Mouse (Mus musculus): ENCODE data around the gene Gm10318. TPM values are rescaled to one million over a fixed set of nuclear protein-coding genes. Genes with fewer than 3 reads are reported as not detected.

Gene Gm10318
- total RNA-seq, 2 experiments from 2014 or later: not detected

- no peak for DNase-seq (ENCODE audit: low spot score in 2 of 2)
- Histone ChIP-seq H3K27ac (no peak overlapping the region), H3K4me3 (no peak overlapping the region)
- TF ChIP-seq CTCF (conservative IDR thresholded peaks at IDR 0.05): no peak
These were observed 11.6 kb downstream of the Gm10318 start for GRCm38 (mm10) chr10:77864067-77864761.

GRCm38 (mm10) chr10:77864762-77865143 lies 12.1 kb downstream of the Gm10318 start:
- DNase-seq (ENCODE audit: low spot score in 2 of 2): no peak
- no peak for TF ChIP-seq CTCF (conservative IDR thresholded peaks at IDR 0.05)
- no peak overlapping the region for H3K27ac ChIP-seq
- no peak overlapping the region for H3K4me3 ChIP-seq

GRCm38 (mm10) chr10:77867546-77867945 lies 14.9 kb downstream of the Gm10318 start:
- no peak for DNase-seq (ENCODE audit: low spot score in 2 of 2)
- Histone ChIP-seq H3K27ac (no peak overlapping the region), H3K4me3 (no peak overlapping the region)
- TF ChIP-seq CTCF (conservative IDR thresholded peaks at IDR 0.05): no peak

GRCm38 (mm10) chr10:77869651-77870050 lies 17.0 kb downstream of the Gm10318 start:
- Histone ChIP-seq H3K4me3 (no peak overlapping the region), H3K27ac (no peak overlapping the region)
- DNase-seq (ENCODE audit: low spot score in 2 of 2): no peak
- no peak for TF ChIP-seq CTCF (conservative IDR thresholded peaks at IDR 0.05)

- TF ChIP-seq CTCF (conservative IDR thresholded peaks at IDR 0.05): peak; percentile 80
- H3K4me3 ChIP-seq: no peak overlapping the region
- peak in 1 of 2 experiments; percentile 47 for DNase-seq (ENCODE audit: low spot score in 2 of 2)
- no peak overlapping the region for H3K27ac ChIP-seq
These were observed 26.3 kb downstream of the Gm10318 start for GRCm38 (mm10) chr10:77878985-77879384.

GRCm38 (mm10) chr10:77880305-77880704 lies 27.6 kb downstream of the Gm10318 start:
- Histone ChIP-seq H3K27ac (no peak overlapping the region), H3K4me3 (no peak overlapping the region)
- DNase-seq (ENCODE audit: low spot score in 2 of 2): no peak
- no peak for TF ChIP-seq CTCF (conservative IDR thresholded peaks at IDR 0.05)

- TF ChIP-seq CTCF (conservative IDR thresholded peaks at IDR 0.05): peak; percentile 55
- H3K4me3 ChIP-seq: no peak overlapping the region
- H3K27ac ChIP-seq: no peak overlapping the region
- no peak for DNase-seq (ENCODE audit: low spot score in 2 of 2)
These were observed 29.9 kb downstream of the Gm10318 start for GRCm38 (mm10) chr10:77882553-77882952.

GRCm38 (mm10) chr10:77886007-77886747 lies 33.5 kb downstream of the Gm10318 start:
- no peak for DNase-seq (ENCODE audit: low spot score in 2 of 2)
- no peak overlapping the region for H3K27ac ChIP-seq
- no peak overlapping the region for H3K4me3 ChIP-seq
- TF ChIP-seq CTCF (conservative IDR thresholded peaks at IDR 0.05): peak; percentile 52

GRCm38 (mm10) chr10:77890987-77891565 lies 38.4 kb downstream of the Gm10318 start:
- Histone ChIP-seq H3K27ac (no peak overlapping the region), H3K4me3 (no peak overlapping the region)
- DNase-seq (ENCODE audit: low spot score in 2 of 2): no peak
- no peak for TF ChIP-seq CTCF (conservative IDR thresholded peaks at IDR 0.05)

- Histone ChIP-seq H3K4me3 (no peak overlapping the region), H3K27ac (no peak overlapping the region)
- TF ChIP-seq CTCF (conservative IDR thresholded peaks at IDR 0.05): no peak
- DNase-seq (ENCODE audit: low spot score in 2 of 2): no peak
These were observed 42.9 kb downstream of the Gm10318 start for GRCm38 (mm10) chr10:77895562-77895961.

GRCm38 (mm10) chr10:77900126-77900525 lies 47.5 kb downstream of the Gm10318 start:
- no peak for DNase-seq (ENCODE audit: low spot score in 2 of 2)
- no peak for TF ChIP-seq CTCF (conservative IDR thresholded peaks at IDR 0.05)

GRCm38 (mm10) chr10:77900903-77901818 lies 48.5 kb downstream of the Gm10318 start:
- Histone ChIP-seq H3K4me3 (peak overlapping the region; percentile 70; the same call in 1 of the 2 replicates), H3K27ac (no peak overlapping the region)
- TF ChIP-seq CTCF (conservative IDR thresholded peaks at IDR 0.05): no peak

More at GRCm38 (mm10) chr10:77900126-77900525, 47.5 kb downstream of the Gm10318 start:
- Histone ChIP-seq H3K4me3 (no peak overlapping the region), H3K27ac (no peak overlapping the region)

More at GRCm38 (mm10) chr10:77900903-77901818, 48.5 kb downstream of the Gm10318 start:
- DNase-seq (ENCODE audit: low spot score in 2 of 2): no peak
